Mouse (Mus musculus) intestine, embryonic 14.5 days (tissue): ENCODE results near the gene Nek11. TPM values are rescaled to one million over a fixed set of nuclear protein-coding genes. Genes with fewer than 3 reads are reported as not detected.
A peak's percentile ranks its signal among the peaks of the same experiment; 100 is the strongest.

Experiments
- ATAC-seq: fragments of 200-750 bp; cut with Nextera tagmentation; replicated peaks from 2 replicates; pipeline ENCODE4 v1.8.0; 2017; ENCODE audit warnings: low read depth, moderate number of reproducible peaks, moderate TSS enrichment, moderate library complexity; ENCODE audit not compliant: low FRiP score, low TSS enrichment
- DNase-seq: peaks from one replicate; pipeline ENCODE4 v3.0.0-alpha.2; 2018; ENCODE audit warnings: low spot score
- H3K27ac ChIP-seq: fragments of 300-500 bp; sonication (generic); 2 replicates; pipeline ENCODE4 v1.5.1; 2014; ENCODE audit warnings: low read depth, mild to moderate bottlenecking, control low read depth
- H3K27me3 ChIP-seq: fragments of 300-500 bp; sonication (generic); replicated peaks from 2 replicates; pipeline ENCODE4 v1.6.1; 2014; ENCODE audit warnings: low read length, control low read depth; ENCODE audit not compliant: control insufficient read depth, insufficient read depth
- H3K36me3 ChIP-seq: fragments of 300-500 bp; sonication (generic); 2 replicates; pipeline ENCODE4 v1.6.1; 2014; ENCODE audit warnings: low read length, control low read depth; ENCODE audit not compliant: control insufficient read depth, insufficient read depth
- H3K4me1 ChIP-seq: fragments of 300-500 bp; sonication (generic); replicated peaks from 2 replicates; pipeline ENCODE4 v1.6.1; 2014; ENCODE audit warnings: low read length, control low read depth, mixed read lengths; ENCODE audit not compliant: control insufficient read depth, insufficient read depth
- H3K4me2 ChIP-seq: fragments of 300-500 bp; sonication (generic); 2 replicates; pipeline ENCODE4 v1.6.1; 2014; ENCODE audit warnings: low read length
- H3K4me3 ChIP-seq: fragments of 300-500 bp; sonication (generic); 2 replicates; pipeline ENCODE4 v1.5.1; 2014; ENCODE audit warnings: low read depth, low read length, control low read depth, mixed read lengths
- H3K9ac ChIP-seq: fragments of 300-500 bp; sonication (generic); 2 replicates; pipeline ENCODE4 v1.6.1; 2014; ENCODE audit warnings: mild to moderate bottlenecking, low read length
- H3K9me3 ChIP-seq: fragments of 300-500 bp; sonication (generic); 2 replicates; pipeline ENCODE4 v1.6.1; 2016; ENCODE audit warnings: low read length, control low read depth; ENCODE audit not compliant: control insufficient read depth
- WGBS: fragments of 180-500 bp; shearing (Covaris S2); extraction: QIAGEN DNeasy Blood & Tissue Kit; methylation state at CpG from one replicate; pipeline ENCODE4 v1.1.7; 2014; 5-methylcytosine and 5-hydroxymethylcytosine counted together
- polyA plus RNA-seq: library from polyadenylated mRNA; unstranded; fragments of >200 nt; fragmentation: Nextera tagmentation; extraction: Ambion mirVana; gene quantifications from 2 replicates; pipeline ENCODE4 v1.2.1, GENCODE M21; 2014

The Nek11 gene
- 0.08 and 0.16 TPM in 2 replicates for polyA plus RNA-seq

DNA sequence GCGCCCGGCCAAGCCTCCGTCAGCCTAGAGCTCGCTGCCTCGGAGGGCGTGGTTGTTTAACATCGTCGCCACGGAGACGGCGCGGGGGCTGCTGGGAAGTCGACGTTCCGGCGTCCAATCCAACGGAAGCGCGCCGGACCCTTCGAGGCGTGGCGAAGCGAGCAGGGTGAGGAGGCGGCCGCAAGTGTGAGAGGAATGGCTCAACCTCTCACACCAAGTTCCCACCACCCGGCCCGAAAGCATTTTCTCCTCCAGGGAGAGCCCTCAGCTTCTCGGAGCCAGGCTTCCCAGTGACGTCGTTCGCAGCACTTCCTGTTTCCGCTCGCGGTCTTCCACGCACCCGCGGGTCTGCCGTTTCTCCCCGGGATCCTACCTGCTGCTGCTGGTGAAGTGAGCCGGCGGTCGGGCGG is at the start of gene Nek11, which contains the start of gene Aste1:
Nek11 (minus strand) TSS at position 307 of the 410 bp plus-strand sequence.
Aste1 (plus strand) TSS at position 175 of the 410 bp plus-strand sequence.
- peak; percentile 95 for ATAC-seq
- Histone ChIP-seq H3K27ac (peak within 1 kb of the TSS; percentile 91), H3K9me3 (no peaks in the 10 kb centered on the region), H3K4me3 (peak within 1 kb of the TSS; percentile 74), H3K4me1 (peaks cover 7% of the 10 kb centered on the region; the same call in 1 of the 2 replicates), H3K4me2 (peak within 1 kb of the TSS; percentile 79), H3K9ac (peak within 1 kb of the TSS; percentile 68), H3K27me3 (no peaks in the 10 kb centered on the region), H3K36me3 (peaks cover 15% of the 10 kb centered on the region; the same call in 1 of the 2 replicates)
- under 1% methylated on average over 44 of the region's 44 CpGs for WGBS
- peak; percentile 97 for DNase-seq

DNA sequence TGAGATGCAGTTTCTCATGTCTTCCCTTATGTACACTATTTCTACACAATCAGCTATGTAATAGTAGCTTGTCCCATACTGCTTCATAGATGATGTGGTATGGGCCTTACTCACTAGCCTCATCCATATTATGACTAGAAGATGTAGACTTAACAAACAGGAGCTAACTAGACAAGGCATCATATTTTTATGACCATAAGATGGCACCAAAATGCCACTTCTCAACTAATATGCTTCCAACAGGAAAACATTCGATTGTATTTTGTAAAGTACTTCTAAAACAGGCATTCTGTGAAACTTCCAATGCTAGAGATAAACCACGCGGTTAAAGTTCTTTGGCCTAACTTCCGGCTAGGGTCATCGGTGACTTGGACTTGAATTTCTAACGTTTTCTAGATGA is 13.2 kb upstream of the Nek11 start:
- H3K36me3 ChIP-seq = peaks cover 58% of the 10 kb centered on the region
- H3K27ac ChIP-seq = no peak overlapping the region
- 95% methylated on average over 6 of the region's 6 CpGs for WGBS
- no peaks in the 10 kb centered on the region for H3K27me3 ChIP-seq
- H3K4me2 ChIP-seq = no peak overlapping the region
- H3K9me3 ChIP-seq = no peaks in the 10 kb centered on the region
- no peak for ATAC-seq
- no peak overlapping the region for H3K9ac ChIP-seq
- no peak overlapping the region for H3K4me3 ChIP-seq
- no peak for DNase-seq
- H3K4me1 ChIP-seq = no peaks in the 10 kb centered on the region

DNA sequence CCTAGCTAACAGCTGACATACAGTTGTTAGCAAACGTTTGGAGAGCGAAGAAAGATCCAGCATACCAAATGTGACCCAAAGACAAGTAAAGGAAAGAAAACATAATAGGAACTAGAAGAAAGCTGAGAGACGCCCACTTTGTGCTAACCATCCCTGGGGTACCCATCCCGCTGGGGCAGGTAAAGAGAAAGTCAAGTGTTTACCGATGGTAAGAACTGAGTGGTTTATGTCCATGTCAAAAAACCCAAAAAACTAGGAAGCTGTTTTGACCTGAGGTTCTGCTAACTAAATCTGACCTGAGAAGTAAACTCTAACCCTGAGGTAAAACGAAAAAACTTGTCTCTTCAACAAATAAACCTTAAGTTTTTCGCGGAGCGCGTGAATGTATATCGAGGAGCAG is 604 bp downstream of the Nek11 start:
- Histone ChIP-seq H3K36me3 (peaks cover 15% of the 10 kb centered on the region; the same call in 1 of the 2 replicates), H3K9me3 (no peaks in the 10 kb centered on the region), H3K4me3 (peak overlapping the region; percentile 74), H3K27me3 (no peaks in the 10 kb centered on the region), H3K27ac (no peak overlapping the region), H3K4me1 (peaks cover 7% of the 10 kb centered on the region; the same call in 1 of the 2 replicates), H3K9ac (0 out of 2 replicates have a peak overlapping the region, but pooled peaks have one; percentile 10), H3K4me2 (peak overlapping the region; percentile 79)
- peak; percentile 21; the same call in 1 of the 2 replicates for ATAC-seq
- DNase-seq = peak; percentile 53
- WGBS = 10% methylated on average over 11 of the region's 11 CpGs

DNA sequence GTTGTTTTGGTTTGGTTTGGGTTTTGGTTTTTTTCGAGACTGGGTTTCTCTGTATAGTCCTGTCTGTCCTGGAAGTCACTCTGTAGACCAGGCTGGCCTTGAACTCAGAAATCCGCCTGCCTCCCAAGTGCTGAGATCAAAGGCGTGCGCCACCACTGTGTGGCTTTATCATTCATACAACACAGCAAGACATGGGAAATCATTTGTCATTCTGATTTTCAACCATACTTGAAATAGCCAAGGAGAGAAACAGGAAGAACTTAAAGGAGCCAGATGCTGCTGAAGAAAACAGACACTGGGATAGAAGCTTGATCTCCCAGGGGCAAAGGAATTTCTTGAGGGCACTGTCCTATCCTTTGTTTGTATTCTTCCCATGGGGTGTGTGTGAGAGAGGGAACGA is 4.7 kb downstream of the Nek11 start:
- DNase-seq = no peak
- Histone ChIP-seq H3K4me2 (no peak overlapping the region), H3K9me3 (no peaks in the 10 kb centered on the region), H3K9ac (no peak overlapping the region), H3K27ac (no peak overlapping the region), H3K36me3 (no peaks in the 10 kb centered on the region), H3K27me3 (peaks cover 3% of the 10 kb centered on the region; the same call in 1 of the 2 replicates), H3K4me3 (no peak overlapping the region), H3K4me1 (no peaks in the 10 kb centered on the region)
- ATAC-seq = no peak
- 56% methylated on average over 5 of the region's 5 CpGs for WGBS

DNA sequence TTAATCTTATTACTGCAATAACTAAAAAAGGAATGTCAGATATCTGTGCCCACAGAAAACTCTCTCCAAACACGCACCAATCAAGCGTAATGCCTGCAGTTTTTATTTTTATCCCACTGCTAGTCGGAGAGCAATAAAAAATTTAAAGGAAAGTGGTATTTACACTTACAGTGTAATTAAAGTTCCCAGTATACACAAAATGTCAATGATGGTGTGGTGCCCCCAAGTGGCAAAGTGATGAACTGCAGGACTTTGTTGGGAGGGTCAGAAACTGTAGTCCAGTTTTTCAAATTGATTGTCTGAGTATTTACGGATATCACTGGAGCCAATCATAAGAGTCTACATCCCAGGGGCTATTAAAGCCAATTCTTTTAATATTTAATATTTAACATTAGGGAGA is 6.0 kb downstream of the Nek11 start:
- Histone ChIP-seq H3K27ac (no peak overlapping the region), H3K36me3 (no peaks in the 10 kb centered on the region), H3K4me3 (no peak overlapping the region), H3K27me3 (peaks cover 3% of the 10 kb centered on the region; the same call in 1 of the 2 replicates), H3K4me1 (no peaks in the 10 kb centered on the region), H3K9ac (no peak overlapping the region), H3K4me2 (no peak overlapping the region), H3K9me3 (no peaks in the 10 kb centered on the region)
- ATAC-seq (no peak), DNase-seq (peak; percentile 87)
- 16% methylated on average over 4 of the region's 4 CpGs for WGBS

DNA sequence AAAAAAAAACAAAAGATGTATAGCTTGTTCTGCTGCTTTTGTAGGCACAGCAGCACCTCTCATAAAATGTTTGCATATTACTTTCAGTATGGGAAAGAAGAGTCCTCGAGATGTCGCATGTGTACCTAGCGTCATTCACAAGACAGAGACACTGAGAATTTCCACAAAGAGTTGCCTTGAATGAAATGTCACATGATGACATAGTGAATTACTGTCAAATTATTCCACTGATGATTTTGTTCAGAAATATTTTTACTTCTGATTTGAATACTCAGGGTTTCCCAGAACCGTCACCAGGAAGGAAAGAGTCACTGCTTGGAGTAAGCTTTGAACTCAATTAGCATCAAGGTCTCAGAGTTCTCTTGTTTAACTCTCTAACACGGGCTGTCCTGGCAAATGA is 7.9 kb downstream of the Nek11 start:
- ATAC-seq = no peak
- Histone ChIP-seq H3K9me3 (no peaks in the 10 kb centered on the region), H3K4me1 (no peaks in the 10 kb centered on the region), H3K27ac (no peak overlapping the region), H3K9ac (no peak overlapping the region), H3K4me2 (no peak overlapping the region), H3K27me3 (peaks cover 3% of the 10 kb centered on the region; the same call in 1 of the 2 replicates), H3K36me3 (no peaks in the 10 kb centered on the region), H3K4me3 (no peak overlapping the region)
- no peak for DNase-seq
- 78% methylated on average over 5 of the region's 5 CpGs for WGBS

DNA sequence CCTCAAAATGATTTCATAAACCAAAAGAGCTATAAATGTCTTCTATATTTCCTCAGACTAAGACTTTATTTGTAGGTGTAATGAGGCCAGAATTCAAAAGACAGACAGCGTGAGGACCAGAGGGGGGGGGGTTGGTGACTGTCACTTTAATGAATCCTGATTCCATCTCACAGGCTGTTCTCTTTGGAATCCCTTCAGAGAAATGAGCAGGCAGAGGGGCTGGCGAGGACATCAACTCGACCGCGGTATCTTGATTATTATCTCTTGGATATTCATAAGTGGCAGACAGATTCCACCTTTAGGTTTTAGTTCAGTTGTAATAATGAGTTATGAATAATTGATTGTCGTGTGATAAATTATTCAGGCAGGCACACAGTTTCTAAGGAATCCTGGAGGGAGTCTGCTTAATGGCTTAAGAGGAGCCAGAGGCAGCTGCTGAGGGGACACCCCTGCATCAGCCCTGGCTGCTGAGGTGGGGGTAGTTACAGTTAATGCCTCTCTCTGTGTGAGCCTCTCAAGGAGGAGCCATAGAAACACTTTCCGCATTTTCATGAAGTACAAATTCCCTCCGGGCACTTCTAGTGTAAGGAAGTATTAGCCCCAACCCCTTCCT is 15.7 kb downstream of the Nek11 start:
- Histone ChIP-seq H3K9ac (no peak overlapping the region), H3K9me3 (no peaks in the 10 kb centered on the region), H3K4me2 (no peak overlapping the region), H3K27me3 (no peaks in the 10 kb centered on the region), H3K4me1 (no peaks in the 10 kb centered on the region), H3K4me3 (no peak overlapping the region), H3K27ac (no peak overlapping the region), H3K36me3 (no peaks in the 10 kb centered on the region)
- ATAC-seq = no peak
- DNase-seq = no peak
- 87% methylated on average over 8 of the region's 8 CpGs for WGBS

DNA sequence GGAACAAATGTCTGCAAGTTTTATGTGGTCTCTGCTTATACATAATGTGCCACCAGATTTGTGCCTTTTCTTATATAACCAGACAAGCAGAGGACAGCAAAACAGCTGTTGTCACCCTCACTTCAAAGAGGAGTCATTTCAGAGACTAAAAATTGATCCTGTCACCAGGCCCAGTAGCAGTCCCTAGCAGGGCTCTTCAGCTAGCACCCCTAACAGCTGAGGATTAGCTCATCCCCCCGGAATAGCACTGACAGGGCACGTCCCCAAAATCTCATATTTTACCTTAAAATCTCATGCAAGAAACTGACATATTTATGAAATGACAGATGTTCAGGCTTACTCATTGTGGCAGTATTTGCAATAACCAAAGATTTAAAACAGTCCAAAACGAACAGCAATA is 17.7 kb downstream of the Nek11 start:
- DNase-seq (no peak), ATAC-seq (no peak)
- Histone ChIP-seq H3K36me3 (no peaks in the 10 kb centered on the region), H3K9ac (no peak overlapping the region), H3K27me3 (no peaks in the 10 kb centered on the region), H3K27ac (no peak overlapping the region), H3K4me2 (no peak overlapping the region), H3K9me3 (no peaks in the 10 kb centered on the region), H3K4me1 (no peaks in the 10 kb centered on the region), H3K4me3 (no peak overlapping the region)
- 65% methylated on average over 3 of the region's 3 CpGs for WGBS
